Mouse (Mus musculus) kidney, adult 2 months (tissue): Measurements from ENCODE around the gene Zfp42. TPM values are rescaled to one million over a fixed set of nuclear protein-coding genes. Genes with fewer than 3 reads are reported as not detected.

ENCODE experiments used
- DNase-seq: peaks from one replicate; pipeline ENCODE4 v3.0.0; 2021
- H3K27ac ChIP-seq: fragments of 200-500 bp; 2 replicates; pipeline ENCODE4 v1.5.1; 2012; ENCODE audit warnings: low read depth, low read length, control low read depth, inconsistent platforms; ENCODE audit not compliant: insufficient read depth
- H3K27me3 ChIP-seq: fragments of 200-500 bp; replicated peaks from 2 replicates; pipeline ENCODE4 v1.6.1; 2012; ENCODE audit warnings: mild to moderate bottlenecking, moderate library complexity, low read length, inconsistent platforms; ENCODE audit not compliant: control insufficient read depth, insufficient read depth
- H3K36me3 ChIP-seq: fragments of 200-500 bp; 2 replicates; pipeline ENCODE4 v1.6.1; 2012; ENCODE audit warnings: mild to moderate bottlenecking, moderate library complexity, low read length, inconsistent platforms; ENCODE audit not compliant: control insufficient read depth, insufficient read depth
- H3K4me1 ChIP-seq: fragments of 200-500 bp; 2 replicates; pipeline ENCODE4 v1.6.1; 2011; ENCODE audit warnings: low read length; ENCODE audit not compliant: control insufficient read depth, insufficient read depth
- H3K4me3 ChIP-seq: fragments of 200-500 bp; 2 replicates; pipeline ENCODE4 v1.5.1; 2011; ENCODE audit warnings: mild to moderate bottlenecking, low read depth, low read length, control low read depth; ENCODE audit not compliant: insufficient read depth
- CTCF ChIP-seq: fragments of 200-500 bp; conservative IDR thresholded peaks from 2 replicates; pipeline ENCODE4 v1.5.1; 2011; ENCODE audit warnings: low read depth, mild to moderate bottlenecking, control low read depth, low read length, moderate library complexity, mixed read lengths; ENCODE audit not compliant: insufficient read depth, insufficient read length
- POLR2A ChIP-seq: fragments of 200-500 bp; IDR thresholded peaks from one replicate; pipeline ENCODE4 v1.6.1; 2011; ENCODE audit warnings: low read depth, low read length, control low read depth
- WGBS: fragments of 180-500 bp; shearing (Covaris S2); methylation state at CpG from one replicate; pipeline ENCODE4 v1.1.7; 2018; 5-methylcytosine and 5-hydroxymethylcytosine counted together
- polyA plus RNA-seq: library from polyadenylated mRNA; depleted of rRNA; stranded (reverse); fragments of >200 nt; gene quantifications from 2 replicates; pipeline ENCODE4 v1.2.3, GENCODE M21; 2012

Gene Zfp42
- polyA plus RNA-seq, 1 experiment: not detected

DNA sequence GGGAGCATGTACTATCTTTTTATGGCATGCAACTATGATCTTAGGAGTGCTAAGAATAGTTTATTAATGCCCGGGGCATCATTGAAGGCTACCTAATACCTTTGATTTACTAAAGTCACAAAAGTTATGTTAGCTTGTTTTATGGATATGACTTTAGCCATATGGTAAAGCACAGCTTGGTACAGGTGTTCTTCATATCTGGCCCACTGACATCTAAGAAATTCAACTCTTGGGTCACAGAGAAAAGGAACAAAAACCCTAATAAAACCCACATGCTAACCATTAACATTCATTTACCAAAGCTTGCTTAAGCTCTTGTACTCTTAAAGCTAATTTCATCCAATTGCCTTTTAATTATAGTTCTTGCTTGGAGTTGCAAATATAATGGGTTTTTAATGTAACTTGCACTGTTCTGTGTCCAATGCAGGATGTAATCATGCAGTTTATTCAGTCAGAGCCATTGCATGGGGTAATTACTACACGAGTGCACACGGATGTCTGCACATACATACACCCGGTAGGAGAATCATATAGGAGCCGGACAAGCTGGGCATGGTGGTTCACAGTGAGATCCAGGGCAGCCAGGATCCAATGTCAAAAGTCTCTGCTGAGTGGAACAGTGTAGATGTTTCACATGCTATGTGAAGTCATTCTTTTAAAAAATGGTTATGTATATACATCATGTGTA is 16.2 kb downstream of the Zfp42 start:
- Histone ChIP-seq H3K27me3 (no peaks in the 10 kb centered on the region), H3K4me3 (no peak overlapping the region), H3K4me1 (no peaks in the 10 kb centered on the region), H3K27ac (no peak overlapping the region), H3K36me3 (no peaks in the 10 kb centered on the region)
- no peak for DNase-seq
- 86% methylated on average over 5 of the region's 5 CpGs for WGBS
- TF ChIP-seq POLR2A: no peak
- no peak for TF ChIP-seq CTCF

DNA sequence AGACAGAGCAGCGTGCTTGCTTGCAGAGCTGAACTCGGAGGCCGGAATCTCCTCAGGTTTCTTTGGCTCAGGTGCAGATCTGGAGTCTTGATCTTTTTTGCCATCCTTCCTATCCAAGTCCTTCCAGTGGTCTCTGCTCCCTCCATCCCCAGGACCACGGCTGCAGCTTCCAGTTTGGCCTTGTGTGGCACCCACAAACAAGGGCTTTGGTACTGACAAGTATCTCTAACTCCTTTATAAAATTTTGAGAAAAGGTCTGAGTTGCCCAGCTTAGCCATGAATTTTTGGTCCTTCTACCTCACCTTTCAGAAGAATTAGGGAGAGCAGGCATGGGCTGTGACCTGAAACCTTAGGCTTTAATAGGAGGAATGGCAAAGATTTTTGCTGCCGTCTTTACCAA is 17.0 kb downstream of the Zfp42 start:
- H3K27me3 ChIP-seq: no peaks in the 10 kb centered on the region
- no peak for DNase-seq

DNA sequence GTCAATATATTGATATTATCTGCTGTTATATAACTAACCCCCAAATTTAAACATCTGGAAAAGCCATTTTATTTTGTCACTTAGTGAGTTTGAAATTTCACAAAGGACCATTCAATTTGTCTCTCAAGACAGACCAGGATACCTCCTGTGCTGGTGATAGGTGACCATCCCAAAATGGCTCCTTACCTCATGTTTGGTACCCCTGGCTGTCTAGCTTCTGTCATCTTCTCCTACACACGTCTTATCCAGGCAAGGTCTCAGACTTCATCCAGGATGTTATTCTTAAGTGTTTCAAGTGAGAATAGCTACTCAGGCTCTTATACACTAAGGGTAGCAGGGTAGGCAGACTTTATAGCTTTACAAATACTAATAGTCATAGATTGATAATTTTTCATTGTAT is 17.9 kb downstream of the Zfp42 start:
- Histone ChIP-seq H3K27me3 (no peaks in the 10 kb centered on the region), H3K36me3 (no peaks in the 10 kb centered on the region), H3K4me1 (no peaks in the 10 kb centered on the region), H3K27ac (no peak overlapping the region), H3K4me3 (no peak overlapping the region)
- WGBS: 69% methylated on average over 1 of the region's 1 CpGs
- TF ChIP-seq CTCF: no peak
- TF ChIP-seq POLR2A: no peak
- no peak for DNase-seq

More for the DNA sequence above, 17.0 kb downstream of the Zfp42 start:
- TF ChIP-seq POLR2A: no peak
- TF ChIP-seq CTCF: no peak
- no peaks in the 10 kb centered on the region for H3K36me3 ChIP-seq
- H3K27ac ChIP-seq: no peak overlapping the region
- WGBS: 89% methylated on average over 5 of the region's 5 CpGs
- no peaks in the 10 kb centered on the region for H3K4me1 ChIP-seq
- H3K4me3 ChIP-seq: no peak overlapping the region

DNA sequence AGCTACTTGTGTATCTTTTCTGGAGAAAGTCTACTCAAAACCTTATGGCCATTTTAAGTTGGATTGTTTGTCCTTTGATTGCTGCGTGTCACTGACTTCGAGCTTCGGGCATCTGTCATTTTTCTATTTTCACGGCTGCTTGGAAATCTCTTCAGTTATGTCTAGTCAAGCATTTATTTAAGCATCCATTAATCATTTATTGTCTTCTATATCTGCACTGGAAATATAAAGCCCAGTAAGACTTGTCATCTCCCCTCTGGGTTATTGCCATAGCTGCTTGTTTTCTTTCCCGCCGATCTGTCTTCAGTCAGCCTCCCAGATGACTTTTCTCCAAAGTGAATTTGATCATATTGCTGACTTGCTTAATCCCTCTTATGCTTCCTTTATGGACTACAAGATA is 19.3 kb downstream of the Zfp42 start:
- 88% methylated on average over 6 of the region's 6 CpGs for WGBS
- DNase-seq: no peak
- Histone ChIP-seq H3K4me1 (no peaks in the 10 kb centered on the region), H3K27ac (no peak overlapping the region), H3K27me3 (no peaks in the 10 kb centered on the region), H3K36me3 (no peaks in the 10 kb centered on the region), H3K4me3 (no peak overlapping the region)
- no peak for TF ChIP-seq POLR2A
- no peak for TF ChIP-seq CTCF

DNA sequence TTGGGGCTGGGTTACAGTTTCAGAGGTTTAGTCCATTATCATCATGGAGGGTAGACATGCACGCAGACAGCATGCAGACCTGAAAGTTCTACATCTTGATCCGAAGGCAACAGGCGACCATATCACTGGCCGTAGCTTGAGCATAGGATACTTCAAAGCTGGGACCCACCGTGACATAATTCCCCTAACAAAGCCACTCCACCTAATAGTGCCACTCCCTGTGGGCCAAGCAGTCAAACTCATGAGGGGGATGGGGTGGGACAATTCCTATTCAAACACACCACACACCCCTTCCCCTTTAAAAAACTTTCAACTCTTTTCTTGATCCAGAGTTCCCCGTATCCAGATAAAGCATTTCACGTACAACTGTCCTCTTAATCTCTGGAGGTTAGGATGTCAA is 23.5 kb downstream of the Zfp42 start:
- Histone ChIP-seq H3K36me3 (no peaks in the 10 kb centered on the region), H3K4me3 (no peak overlapping the region), H3K27me3 (no peaks in the 10 kb centered on the region), H3K4me1 (no peaks in the 10 kb centered on the region), H3K27ac (no peak overlapping the region)
- TF ChIP-seq CTCF (no peak), POLR2A (no peak)
- WGBS: 89% methylated on average over 7 of the region's 7 CpGs
- DNase-seq: no peak

DNA sequence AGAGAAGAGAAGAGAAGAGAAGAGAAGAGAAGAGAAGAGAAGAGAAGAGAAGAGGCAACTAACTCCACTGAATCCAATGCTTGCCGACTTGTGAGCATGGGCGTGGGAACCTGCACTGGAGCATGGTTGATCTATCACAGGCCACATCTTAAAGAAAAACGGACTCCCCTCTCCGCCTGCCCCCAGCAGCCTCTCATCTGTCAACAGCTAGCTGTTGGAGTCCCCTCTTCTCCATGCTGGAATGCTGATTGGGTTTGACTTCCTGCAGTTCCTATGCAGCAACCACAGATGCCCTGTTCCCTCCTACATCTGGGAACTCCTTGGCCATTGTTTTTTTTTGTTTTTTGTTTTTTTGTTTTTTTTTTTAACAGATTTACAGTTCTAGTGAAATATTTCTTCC is 28.4 kb downstream of the Zfp42 start:
- H3K4me3 ChIP-seq: no peak overlapping the region

DNA sequence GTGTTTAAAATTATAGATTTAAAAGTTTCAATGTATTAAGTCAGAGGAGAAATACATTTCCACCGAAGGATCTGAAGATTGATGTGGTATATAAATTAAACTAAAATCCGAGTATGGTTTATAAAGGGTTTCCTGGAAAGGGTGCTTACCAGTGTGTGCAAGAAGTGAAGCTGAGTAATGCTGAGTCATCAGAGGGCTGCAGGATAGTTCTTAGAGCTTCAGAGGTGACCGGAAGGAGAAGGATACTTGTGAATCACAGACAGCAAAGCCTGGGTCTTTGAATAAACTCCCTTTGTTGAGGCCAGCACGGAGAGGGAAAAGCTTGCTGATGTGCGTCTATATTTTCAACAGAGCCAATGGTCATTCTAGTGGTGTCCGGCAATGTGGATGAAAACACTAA is 45.8 kb downstream of the Zfp42 start:
- Histone ChIP-seq H3K36me3 (no peaks in the 10 kb centered on the region), H3K27me3 (no peaks in the 10 kb centered on the region), H3K27ac (no peak overlapping the region), H3K4me1 (no peaks in the 10 kb centered on the region), H3K4me3 (no peak overlapping the region)
- DNase-seq: no peak
- 75% methylated on average over 6 of the region's 6 CpGs for WGBS
- TF ChIP-seq POLR2A: no peak
- TF ChIP-seq CTCF: no peak

More for the DNA sequence above, 28.4 kb downstream of the Zfp42 start:
- Histone ChIP-seq H3K27ac (no peak overlapping the region), H3K36me3 (no peaks in the 10 kb centered on the region), H3K27me3 (no peaks in the 10 kb centered on the region), H3K4me1 (no peaks in the 10 kb centered on the region)
- no peak for TF ChIP-seq POLR2A
- no peak for TF ChIP-seq CTCF
- DNase-seq: no peak
- WGBS: 52% methylated on average over 4 of the region's 4 CpGs
